Mouse (Mus musculus): ENCODE results near the gene Slc5a2. TPM values are rescaled to one million over a fixed set of nuclear protein-coding genes. Genes with fewer than 3 reads are reported as not detected.

Slc5a2 gene
- total RNA-seq, 2 experiments from 2014 or later = 0.85 TPM; not detected in 1

- ATAC-seq (replicated peaks; ENCODE audit: low FRiP score, poor library complexity, severe bottlenecking) = no peak
Observed at GRCm38 (mm10) chr7:128248081-128249042, 17.1 kb upstream of the Slc5a2 start.

- 0 out of 2 replicates have a peak, but pooled peaks have one; percentile 31 for ATAC-seq (replicated peaks; ENCODE audit: low FRiP score, poor library complexity, severe bottlenecking)
Observed at GRCm38 (mm10) chr7:128249998-128250397, 15.5 kb upstream of the Slc5a2 start.

- no peak for ATAC-seq (replicated peaks; ENCODE audit: low FRiP score, poor library complexity, severe bottlenecking)
Observed at GRCm38 (mm10) chr7:128251946-128252345, 13.5 kb upstream of the Slc5a2 start.

GRCm38 (mm10) chr7:128252609-128253008, 12.8 kb upstream of the Slc5a2 start:
- no peak for ATAC-seq (replicated peaks; ENCODE audit: low FRiP score, poor library complexity, severe bottlenecking)

GRCm38 (mm10) chr7:128254978-128255377, 10.5 kb upstream of the Slc5a2 start:
- no peak for ATAC-seq (replicated peaks; ENCODE audit: low FRiP score, poor library complexity, severe bottlenecking)

- no peak for ATAC-seq (replicated peaks; ENCODE audit: low FRiP score, poor library complexity, severe bottlenecking)
Observed at GRCm38 (mm10) chr7:128255757-128256156, 9.7 kb upstream of the Slc5a2 start.

GRCm38 (mm10) chr7:128256783-128257334, 8.6 kb upstream of the Slc5a2 start:
- ATAC-seq (replicated peaks; ENCODE audit: low FRiP score, poor library complexity, severe bottlenecking) = no peak

- no peak for ATAC-seq (replicated peaks; ENCODE audit: low FRiP score, poor library complexity, severe bottlenecking)
Observed at GRCm38 (mm10) chr7:128266056-128266455, 599 bp downstream of the Slc5a2 start.

- ATAC-seq (replicated peaks; ENCODE audit: low FRiP score, poor library complexity, severe bottlenecking) = no peak
Observed at GRCm38 (mm10) chr7:128267391-128267790, 1.9 kb downstream of the Slc5a2 start.

- ATAC-seq (replicated peaks; ENCODE audit: low FRiP score, poor library complexity, severe bottlenecking) = no peak
Observed at GRCm38 (mm10) chr7:128267813-128268212, 2.4 kb downstream of the Slc5a2 start.

- peak; percentile 91 for ATAC-seq (replicated peaks; ENCODE audit: low FRiP score, poor library complexity, severe bottlenecking)
Observed at GRCm38 (mm10) chr7:128270431-128270850, 5.0 kb downstream of the Slc5a2 start.

- no peak for ATAC-seq (replicated peaks; ENCODE audit: low FRiP score, poor library complexity, severe bottlenecking)
Observed at GRCm38 (mm10) chr7:128271496-128271895, 6.0 kb downstream of the Slc5a2 start.

GRCm38 (mm10) chr7:128276051-128276450, 10.6 kb downstream of the Slc5a2 start:
- ATAC-seq (replicated peaks; ENCODE audit: low FRiP score, poor library complexity, severe bottlenecking) = no peak

GRCm38 (mm10) chr7:128279750-128280149, 14.3 kb downstream of the Slc5a2 start:
- ATAC-seq (replicated peaks; ENCODE audit: low FRiP score, poor library complexity, severe bottlenecking) = no peak

- no peak for ATAC-seq (replicated peaks; ENCODE audit: low FRiP score, poor library complexity, severe bottlenecking)
Observed at GRCm38 (mm10) chr7:128281765-128282164, 16.3 kb downstream of the Slc5a2 start.

- ATAC-seq (replicated peaks; ENCODE audit: low FRiP score, poor library complexity, severe bottlenecking) = no peak
Observed at GRCm38 (mm10) chr7:128282532-128283244, 17.2 kb downstream of the Slc5a2 start.

- no peak for ATAC-seq (replicated peaks; ENCODE audit: low FRiP score, poor library complexity, severe bottlenecking)
Observed at GRCm38 (mm10) chr7:128284047-128284446, 18.6 kb downstream of the Slc5a2 start.

GRCm38 (mm10) chr7:128285060-128285459, 19.6 kb downstream of the Slc5a2 start:
- ATAC-seq (replicated peaks; ENCODE audit: low FRiP score, poor library complexity, severe bottlenecking) = no peak

GRCm38 (mm10) chr7:128288923-128289544, 23.6 kb downstream of the Slc5a2 start:
- peak; percentile 90 for ATAC-seq (replicated peaks; ENCODE audit: low FRiP score, poor library complexity, severe bottlenecking)

GRCm38 (mm10) chr7:128294785-128295184, 29.3 kb downstream of the Slc5a2 start:
- peak; percentile 30; the same call in 1 of the 2 replicates for ATAC-seq (replicated peaks; ENCODE audit: low FRiP score, poor library complexity, severe bottlenecking)

Data from erythroblast, adult 5-6 weeks (primary cell).